Mouse (Mus musculus) c-Kit-positive CD71-positive TER-119-negative erythroid progenitor cells, embryonic 14.5 days (primary cell): ENCODE results near the gene Pikfyve.
"Not testable (repeated sequence)": the region's sequence is repeated elsewhere in the genome, so short reads cannot be mapped to it uniquely, and the experiment has no call there.

ENCODE experiments used
- DNase-seq: peaks from one replicate; pipeline ENCODE4 v3.0.0-alpha.2; 2013; ENCODE audit warnings: low read depth

The Pikfyve gene

GRCm38 (mm10) chr1:65185524-65186205 lies 818 bp upstream of the Pikfyve start:
- no peak for DNase-seq

DNA sequence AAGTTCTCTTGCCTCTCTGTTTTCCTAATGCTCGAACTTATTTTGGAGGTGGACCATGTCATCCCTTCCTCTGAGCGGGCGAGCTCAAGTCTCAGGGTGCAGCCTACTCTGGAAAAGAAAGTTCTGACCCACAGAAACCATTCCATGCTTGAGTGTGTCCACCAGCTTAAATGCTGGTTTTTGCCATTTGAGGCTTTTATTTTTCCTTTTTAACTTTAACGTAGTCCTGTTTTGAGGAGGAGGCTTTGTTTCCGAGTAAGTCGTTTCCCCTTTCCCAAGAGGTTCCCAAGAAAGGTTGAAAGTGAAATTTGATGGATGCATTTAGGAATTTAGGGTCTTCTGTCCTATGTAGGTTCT lies 569 bp downstream of the Pikfyve start:
- no peak for DNase-seq

DNA sequence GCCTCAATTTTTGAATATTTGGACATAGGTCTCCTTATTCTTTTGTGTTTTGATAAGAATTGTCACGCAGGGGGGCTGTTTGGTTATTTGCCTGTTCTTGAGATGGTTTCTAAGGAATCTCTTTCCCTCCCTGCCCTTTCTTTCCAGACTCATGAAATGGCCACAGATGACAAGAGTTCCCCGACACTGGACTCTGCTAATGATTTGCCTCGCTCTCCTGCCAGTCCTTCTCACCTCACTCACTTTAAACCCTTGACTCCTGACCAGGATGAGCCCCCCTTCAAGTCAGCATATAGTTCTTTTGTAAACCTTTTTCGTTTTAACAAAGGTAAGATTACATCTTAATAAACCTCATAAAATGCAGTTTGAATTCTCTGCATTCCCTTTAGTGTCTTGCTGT lies 3.7 kb downstream of the Pikfyve start:
- no peak for DNase-seq

DNA sequence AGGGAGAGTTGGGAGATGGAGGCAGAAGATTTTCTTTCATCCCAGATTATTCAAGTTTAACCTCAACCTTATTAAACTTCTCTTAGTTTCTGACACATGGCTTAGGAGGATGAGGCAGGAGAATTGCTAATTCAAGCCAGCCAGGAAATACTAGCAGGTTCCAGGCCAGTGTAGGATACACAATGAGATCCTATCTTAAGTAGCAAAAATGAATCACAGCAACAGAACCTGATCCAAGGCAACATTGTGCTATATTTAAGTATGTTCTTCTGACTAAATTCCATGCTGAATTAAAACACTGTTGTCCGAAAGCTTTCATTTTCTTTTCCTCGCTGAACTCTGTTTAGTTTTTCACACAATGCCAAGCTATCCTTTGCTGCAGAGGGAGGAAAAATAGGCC lies 6.7 kb downstream of the Pikfyve start:
- no peak for DNase-seq

- no peak for DNase-seq
Measured at GRCm38 (mm10) chr1:65198425-65198824, 11.9 kb downstream of the Pikfyve start.

GRCm38 (mm10) chr1:65198861-65199260 lies 12.4 kb downstream of the Pikfyve start:
- no peak for DNase-seq

DNA sequence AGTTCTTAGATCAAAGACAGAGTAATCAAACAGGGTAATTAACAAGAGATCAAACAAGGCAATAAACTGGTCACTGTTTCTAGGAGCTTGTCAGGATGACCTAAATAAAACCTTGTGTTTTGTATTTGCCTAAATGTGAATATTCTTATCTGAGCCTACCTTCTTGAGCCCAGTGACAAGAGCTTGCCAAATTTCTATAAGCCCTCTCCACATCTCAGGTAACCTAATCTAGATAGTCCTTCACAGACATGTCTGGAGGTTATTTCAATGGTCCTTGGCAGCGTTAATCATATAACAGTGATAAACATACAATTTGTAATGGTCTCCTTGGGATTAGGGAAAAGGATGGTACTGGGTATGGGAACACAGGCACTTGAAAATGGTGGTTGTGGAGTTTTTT lies 17.8 kb downstream of the Pikfyve start:
- DNase-seq: no peak

DNA sequence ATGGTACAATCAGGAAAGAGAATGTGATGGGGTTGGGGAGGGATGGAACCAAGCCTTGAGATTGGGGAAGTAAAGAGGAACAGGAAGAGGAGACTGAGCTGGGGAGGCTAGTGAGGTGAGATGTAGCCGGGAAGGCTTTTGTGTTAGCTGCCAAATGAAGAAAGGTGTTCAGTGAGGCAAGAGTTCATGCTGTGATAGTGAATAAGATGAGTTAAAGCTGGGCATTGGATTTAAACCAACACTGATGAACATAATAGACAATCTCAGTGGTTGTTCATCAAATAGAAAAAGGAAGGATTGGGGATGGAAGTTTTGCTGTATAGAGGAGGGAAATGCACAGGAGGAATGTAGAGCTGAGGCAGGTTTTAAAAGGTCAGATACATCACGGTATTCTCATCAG lies 26.7 kb downstream of the Pikfyve start:
- DNase-seq: no peak

- no peak for DNase-seq
Measured at GRCm38 (mm10) chr1:65217567-65217966, 31.1 kb downstream of the Pikfyve start.

DNA sequence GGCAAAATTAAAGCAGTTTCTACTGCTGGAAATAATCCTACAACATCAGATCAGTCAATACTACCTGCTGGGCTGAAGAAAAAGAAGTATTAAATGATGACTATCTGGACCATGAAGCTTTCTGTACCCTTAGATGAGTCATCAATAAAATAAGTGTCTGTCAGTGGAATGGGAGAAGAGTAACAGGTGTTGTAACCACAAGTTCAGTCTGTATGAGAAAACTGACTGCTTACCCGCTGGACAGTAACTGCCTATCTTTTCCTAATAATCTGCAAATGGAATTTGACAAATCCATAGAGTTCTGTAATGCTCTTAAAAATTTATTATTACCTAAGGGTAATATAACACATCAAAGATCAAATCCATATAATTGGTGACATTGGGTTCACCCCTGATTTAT lies 31.5 kb downstream of the Pikfyve start:
- no peak for DNase-seq

GRCm38 (mm10) chr1:65223654-65224053 lies 37.2 kb downstream of the Pikfyve start:
- DNase-seq: no peak

GRCm38 (mm10) chr1:65227681-65228080 lies 41.2 kb downstream of the Pikfyve start:
- no peak for DNase-seq

GRCm38 (mm10) chr1:65229768-65230167 lies 43.3 kb downstream of the Pikfyve start:
- DNase-seq: not testable (repeated sequence)

DNA sequence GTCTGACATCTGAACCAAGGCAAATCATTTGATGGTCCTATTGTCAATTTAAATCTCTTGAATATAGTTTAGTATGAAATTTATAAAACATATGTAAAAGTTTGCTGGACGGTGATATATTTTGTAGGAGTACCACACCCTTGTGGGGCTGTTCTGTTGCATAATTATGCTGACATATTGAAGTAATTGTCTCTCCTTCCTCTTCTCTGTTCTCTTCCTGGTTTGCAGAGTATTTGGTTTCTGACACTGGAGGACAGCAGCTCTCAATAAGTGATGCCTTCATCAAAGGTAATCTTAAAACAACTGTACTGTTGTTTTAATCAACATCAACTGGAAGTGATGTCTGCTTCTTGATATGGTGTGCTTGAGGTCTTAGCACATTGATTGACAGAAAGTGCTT lies 44.1 kb downstream of the Pikfyve start:
- DNase-seq: no peak

GRCm38 (mm10) chr1:65237712-65238111 lies 51.2 kb downstream of the Pikfyve start:
- no peak for DNase-seq

DNA sequence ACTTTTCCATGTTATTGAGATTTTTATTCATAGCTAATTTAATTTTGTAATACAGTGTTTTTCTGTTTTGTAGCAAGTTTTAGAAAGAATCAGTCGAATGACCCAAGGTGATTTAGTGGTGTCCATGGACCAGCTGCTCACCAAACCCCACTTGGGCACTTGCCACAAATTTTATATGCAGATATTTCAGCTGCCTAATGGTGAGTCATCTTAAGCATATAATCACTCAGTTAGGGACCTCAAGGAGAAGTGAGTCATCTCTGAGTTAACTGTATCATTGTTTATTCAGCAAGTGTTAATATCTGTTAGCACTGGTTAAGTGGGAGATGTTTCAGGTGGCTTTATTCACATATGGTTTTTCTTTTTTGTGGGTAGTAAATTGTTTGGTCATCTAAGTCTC lies 59.2 kb downstream of the Pikfyve start:
- DNase-seq: no peak

- DNase-seq: no peak
Measured at GRCm38 (mm10) chr1:65280461-65280860, 94.0 kb downstream of the Pikfyve start.

- no peak for DNase-seq
Measured at GRCm38 (mm10) chr1:65281756-65282155, 95.3 kb downstream of the Pikfyve start, which contains the start of gene Pth2r. Gene Pth2r (plus strand): TSS chr1:65282056.

DNA sequence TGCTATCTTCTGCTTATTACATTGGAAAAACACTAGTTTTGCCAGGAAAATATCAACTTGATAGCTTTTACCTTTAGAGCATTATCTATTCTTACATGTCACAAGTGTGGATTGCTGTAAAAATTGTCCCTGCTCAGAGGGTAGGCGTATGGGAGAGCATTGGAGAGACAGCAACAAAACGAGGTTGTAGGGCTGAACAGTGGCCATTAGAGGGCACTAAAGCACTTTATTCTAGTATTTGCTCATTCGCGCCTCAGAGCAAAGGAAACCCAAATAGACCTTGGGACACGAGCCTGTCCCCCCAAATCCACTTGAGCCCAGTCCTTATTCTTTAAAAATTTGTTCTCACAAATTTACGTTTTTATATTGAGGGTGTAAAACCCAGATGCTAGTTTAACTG lies 96.3 kb downstream of the Pikfyve start:
- DNase-seq: peak; percentile 34

GRCm38 (mm10) chr1:65308476-65308875 lies 122.0 kb downstream of the Pikfyve start:
- no peak for DNase-seq

- DNase-seq: no peak
Measured at GRCm38 (mm10) chr1:65311214-65311933, 124.9 kb downstream of the Pikfyve start.

GRCm38 (mm10) chr1:65312118-65312517 lies 125.6 kb downstream of the Pikfyve start:
- DNase-seq: peak; percentile 14

GRCm38 (mm10) chr1:65312896-65313295 lies 126.4 kb downstream of the Pikfyve start:
- DNase-seq: no peak
